Mouse (Mus musculus): ENCODE data around the gene Trpm5.

Gene Trpm5

GRCm38 (mm10) chr7:143105258-143105897 is 10.9 kb upstream of the Trpm5 start:
- DNase-seq = no peak

GRCm38 (mm10) chr7:143100759-143101158 is 6.3 kb upstream of the Trpm5 start:
- DNase-seq = no peak

- no peak for DNase-seq
Observed at GRCm38 (mm10) chr7:143095554-143095907, 1.1 kb upstream of the Trpm5 start.

GRCm38 (mm10) chr7:143093847-143094246 is 595 bp downstream of the Trpm5 start:
- DNase-seq = no peak

GRCm38 (mm10) chr7:143087070-143087579 is 7.3 kb downstream of the Trpm5 start:
- peak; percentile 66 for DNase-seq

GRCm38 (mm10) chr7:143086366-143086765 is 8.1 kb downstream of the Trpm5 start:
- DNase-seq = peak; percentile 84

- no peak for DNase-seq
Observed at GRCm38 (mm10) chr7:143083708-143084107, 10.7 kb downstream of the Trpm5 start.

- DNase-seq = no peak
Observed at GRCm38 (mm10) chr7:143082024-143082423, 12.4 kb downstream of the Trpm5 start.

GRCm38 (mm10) chr7:143077351-143077750 is 17.1 kb downstream of the Trpm5 start:
- no peak for DNase-seq

GRCm38 (mm10) chr7:143075394-143075793 is 19.0 kb downstream of the Trpm5 start:
- no peak for DNase-seq

- peak; percentile 61 for DNase-seq
Observed at GRCm38 (mm10) chr7:143073086-143073485, 21.4 kb downstream of the Trpm5 start.

- no peak for DNase-seq
Observed at GRCm38 (mm10) chr7:143072605-143073004, 21.8 kb downstream of the Trpm5 start.

GRCm38 (mm10) chr7:143070506-143071070 is 23.9 kb downstream of the Trpm5 start:
- no peak for DNase-seq

GRCm38 (mm10) chr7:143069751-143070400 is 24.6 kb downstream of the Trpm5 start:
- DNase-seq = no peak

GRCm38 (mm10) chr7:143068882-143069591 is 25.4 kb downstream of the Trpm5 start, which contains the start of gene Tssc4:
Gene Tssc4 (plus strand): TSS chr7:143069249.
- DNase-seq = peak; percentile 97

- DNase-seq = peak; percentile 44
Observed at GRCm38 (mm10) chr7:143068316-143068881, 26.0 kb downstream of the Trpm5 start.

GRCm38 (mm10) chr7:143067897-143068296 is 26.5 kb downstream of the Trpm5 start:
- no peak for DNase-seq

GRCm38 (mm10) chr7:143067469-143067868 is 27.0 kb downstream of the Trpm5 start:
- DNase-seq = no peak

GRCm38 (mm10) chr7:143065692-143066091 is 28.8 kb downstream of the Trpm5 start:
- no peak for DNase-seq

- DNase-seq = no peak
Observed at GRCm38 (mm10) chr7:143064226-143064625, 30.2 kb downstream of the Trpm5 start.

GRCm38 (mm10) chr7:143062704-143063103 is 31.7 kb downstream of the Trpm5 start:
- no peak for DNase-seq

GRCm38 (mm10) chr7:143059202-143059870 is 35.1 kb downstream of the Trpm5 start:
- DNase-seq = no peak
